Mouse (Mus musculus) brain, embryonic 18.5 days (tissue): ENCODE measurements around the gene Layn.
A peak's percentile ranks its signal among the peaks of the same experiment; 100 is the strongest.

Experiments
- DNase-seq: peaks from one replicate; pipeline ENCODE4 v3.0.0-alpha.2; 2012; ENCODE audit warnings: low read depth, low spot score

Layn gene

DNA sequence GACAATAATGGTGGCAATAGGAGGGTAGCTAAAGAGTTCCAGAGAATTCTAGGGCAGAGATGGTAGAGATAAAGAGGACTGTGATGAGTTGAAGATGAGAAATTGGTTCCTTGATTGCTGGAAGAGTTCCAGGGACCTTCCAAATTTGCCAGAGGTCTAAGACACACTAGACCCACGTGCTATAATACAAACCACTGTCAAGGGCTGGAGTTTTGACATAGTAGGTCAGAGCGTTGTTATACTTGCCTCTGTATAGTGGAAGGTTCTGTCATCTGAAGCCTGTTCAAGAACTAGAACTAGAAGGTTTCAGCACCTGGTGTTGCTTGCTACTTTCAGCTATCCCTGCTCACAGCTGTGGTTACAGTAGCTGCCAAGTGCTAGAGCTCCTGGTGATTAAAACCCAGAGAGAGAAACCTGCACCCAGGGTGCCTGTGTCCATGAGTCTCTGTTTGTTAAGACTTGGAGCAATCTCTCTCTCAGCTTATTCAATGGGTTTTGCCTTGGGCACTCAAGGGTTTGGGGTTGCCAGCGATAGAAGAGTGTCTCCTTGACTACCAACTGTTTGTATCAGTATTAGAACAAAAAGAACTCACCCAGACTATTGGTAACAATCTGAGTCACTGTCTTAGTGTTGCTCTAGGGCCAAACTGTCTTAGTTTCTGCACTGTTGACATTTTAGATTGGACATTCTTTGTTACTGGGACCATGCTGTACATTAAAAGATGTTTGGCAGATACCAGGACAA, 43.9 kb downstream of the Layn start:
- no peak for DNase-seq

- DNase-seq: no peak
These were observed 44.6 kb downstream of the Layn start for GRCm38 (mm10) chr9:51032291-51032690.

GRCm38 (mm10) chr9:51031603-51032002, 45.3 kb downstream of the Layn start:
- no peak for DNase-seq

- DNase-seq: no peak
These were observed 46.7 kb downstream of the Layn start for GRCm38 (mm10) chr9:51030147-51030546.

DNA sequence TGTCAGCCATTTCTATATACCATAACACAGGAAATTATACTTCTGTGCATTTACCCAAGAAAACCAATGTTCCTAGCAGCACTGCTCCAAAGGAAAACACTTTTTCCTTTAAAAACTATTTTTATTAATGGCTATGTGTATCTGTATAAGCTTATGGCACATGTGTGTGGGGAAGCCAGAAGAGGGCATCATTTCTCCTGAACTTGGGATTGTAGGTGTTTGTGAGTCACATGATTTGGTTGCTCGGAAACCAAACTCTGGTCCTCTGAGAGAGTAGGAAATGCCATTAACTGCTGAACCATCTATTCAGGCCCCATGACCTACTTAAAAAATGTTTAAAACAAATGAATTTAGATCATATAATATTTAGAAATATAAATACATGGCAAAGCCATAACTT, 49.9 kb downstream of the Layn start:
- no peak for DNase-seq

DNA sequence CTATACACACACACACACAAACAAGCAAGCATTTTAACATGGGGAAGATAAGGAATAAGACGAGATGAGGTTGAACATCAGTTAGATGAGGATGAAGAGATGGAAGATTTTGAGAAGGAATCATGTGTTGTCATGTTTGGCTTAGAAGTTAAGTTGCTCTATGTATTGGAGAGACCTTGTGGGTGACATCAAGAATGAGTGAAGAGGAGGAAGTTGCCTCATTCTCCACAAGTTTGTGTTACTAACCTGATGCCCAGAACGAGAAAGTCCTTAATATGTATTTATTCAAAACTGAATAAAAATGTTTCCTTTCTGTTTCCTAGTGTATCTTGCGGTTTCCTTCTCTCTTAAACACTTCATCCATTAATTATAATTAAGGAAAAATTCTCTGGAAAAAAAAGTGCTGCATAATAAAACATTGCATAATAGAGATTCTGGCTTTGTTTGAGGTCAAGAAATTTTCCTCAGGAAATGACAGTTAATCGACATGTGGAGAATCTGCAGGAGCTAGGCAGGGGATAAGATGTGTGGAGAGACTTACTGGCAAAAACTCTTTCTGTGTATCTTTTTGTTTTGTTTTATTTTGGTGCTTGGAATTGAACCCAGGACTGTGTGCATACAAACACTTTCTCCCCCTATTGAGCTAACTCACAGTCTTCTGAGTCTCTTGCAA, 55.6 kb downstream of the Layn start:
- DNase-seq: no peak

GRCm38 (mm10) chr9:51020351-51020750, 56.5 kb downstream of the Layn start:
- DNase-seq: no peak

GRCm38 (mm10) chr9:51019670-51020069, 57.2 kb downstream of the Layn start:
- DNase-seq: no peak

GRCm38 (mm10) chr9:51015732-51016131, 61.2 kb downstream of the Layn start:
- no peak for DNase-seq

DNA sequence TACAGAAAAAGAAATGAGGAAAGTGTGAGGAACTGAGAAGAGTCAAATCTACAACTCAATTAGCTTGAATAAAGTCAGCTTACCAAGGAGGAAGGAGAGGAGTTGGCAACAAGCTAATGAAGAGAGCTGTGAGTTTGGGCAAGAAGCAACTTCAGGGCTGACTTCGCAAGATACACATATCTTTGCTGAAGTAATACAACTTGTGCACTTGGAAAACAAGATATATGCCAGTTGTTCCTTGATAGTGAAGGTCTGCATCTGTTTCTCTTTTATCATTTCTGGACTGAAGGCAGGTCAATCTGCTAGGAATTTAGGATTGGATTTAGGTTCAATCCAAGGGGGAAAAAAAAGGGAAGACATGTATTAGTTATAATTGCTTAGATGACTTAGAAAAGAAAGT, 63.2 kb downstream of the Layn start:
- no peak for DNase-seq

GRCm38 (mm10) chr9:51009656-51009950, 67.3 kb downstream of the Layn start:
- no peak for DNase-seq

DNA sequence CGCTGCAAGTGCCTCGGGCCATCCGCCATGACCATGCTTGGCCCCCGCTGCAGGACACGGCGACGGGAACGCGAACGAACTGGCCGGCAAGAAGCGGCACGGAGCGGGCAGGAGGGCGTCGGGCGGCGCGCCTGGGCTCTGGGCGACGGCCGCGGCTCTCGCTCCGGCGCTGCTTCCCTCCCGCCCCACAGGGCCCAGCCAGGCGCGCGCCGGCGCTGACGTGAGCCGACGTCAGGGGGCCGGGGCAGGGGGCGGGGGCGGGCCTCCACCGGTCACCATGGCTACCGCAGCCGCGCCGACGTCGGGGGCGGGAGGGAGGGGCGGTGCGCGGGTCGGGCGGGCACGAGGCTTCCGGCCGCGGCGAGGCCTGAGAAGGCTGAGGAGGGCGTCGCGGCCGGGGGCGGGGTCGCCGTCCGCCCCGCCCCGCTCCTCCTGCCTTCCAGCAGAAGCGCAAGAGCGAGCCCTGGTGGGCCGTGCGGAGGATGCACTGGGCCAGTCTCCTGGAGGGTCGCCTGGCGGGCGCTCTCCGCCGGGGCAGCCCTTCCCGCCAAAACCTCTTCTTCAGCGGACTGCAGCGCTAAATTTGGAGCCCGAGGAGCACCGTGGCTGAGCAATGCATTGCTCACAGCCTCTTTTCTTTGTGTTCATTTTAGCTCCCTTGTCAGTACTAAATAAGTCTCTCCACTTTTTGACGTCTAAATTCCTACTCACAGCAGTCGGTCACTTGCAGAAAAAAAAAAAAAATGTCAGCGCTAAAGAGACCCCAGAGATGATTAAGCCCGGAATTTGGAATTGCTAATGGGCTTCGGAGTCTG, 67.8 kb downstream of the Layn start, which contains the start of gene Sik2:
Sik2 (minus strand) TSS at position 233 of the 815 bp plus-strand sequence.
- DNase-seq: peak; percentile 76

DNA sequence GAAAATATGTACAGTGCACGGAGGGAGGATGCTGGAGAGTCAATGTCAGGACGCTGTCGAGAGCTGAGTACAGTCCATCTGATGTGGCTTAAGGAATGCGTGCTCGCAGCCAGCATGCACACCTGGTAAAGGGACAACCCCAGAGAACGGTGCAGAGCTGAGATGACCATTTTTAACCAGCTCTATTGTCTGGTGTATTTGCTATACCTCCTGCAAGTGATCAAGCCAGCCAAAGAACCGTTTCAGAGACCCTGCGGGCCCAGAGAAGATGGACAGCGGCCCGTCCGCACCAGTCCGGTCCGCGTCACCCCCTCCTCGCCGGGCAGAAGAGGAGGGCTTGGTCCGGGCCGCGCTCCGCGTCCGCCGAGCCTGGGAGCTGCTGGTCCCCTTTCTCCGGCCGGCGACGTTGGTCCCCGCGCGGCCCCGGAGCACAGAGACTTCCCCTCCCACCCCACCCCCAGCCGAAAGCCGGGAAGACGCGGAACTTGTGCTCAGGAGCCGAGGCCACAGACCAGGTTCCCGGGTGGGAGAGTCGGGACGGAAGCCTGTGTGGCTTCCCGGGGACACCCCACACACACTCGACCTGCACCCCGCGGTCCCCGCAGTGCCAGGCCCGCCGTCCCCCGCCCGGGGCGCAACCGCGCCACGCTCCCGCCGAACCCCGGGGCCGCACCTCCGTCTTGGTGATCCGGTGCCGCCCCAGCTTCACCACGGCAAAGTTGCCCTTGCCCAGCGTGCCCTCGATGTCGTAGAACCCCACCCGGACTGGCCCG, 68.6 kb downstream of the Layn start:
- no peak for DNase-seq

- DNase-seq: no peak
These were observed 69.2 kb downstream of the Layn start for GRCm38 (mm10) chr9:51007726-51008067.

- no peak for DNase-seq
These were observed 70.0 kb downstream of the Layn start for GRCm38 (mm10) chr9:51006846-51007245.
